Mouse (Mus musculus) liver, adult 2 months (tissue): ENCODE measurements around the gene Gm12184. TPM values are rescaled to one million over a fixed set of nuclear protein-coding genes. Genes with fewer than 3 reads are reported as not detected.

Experiments used
- DNase-seq: peaks from one replicate; pipeline ENCODE4 v3.0.0-alpha.2; 2011; ENCODE audit warnings: low read depth, low spot score; ENCODE audit errors: extremely low read depth
- H3K27ac ChIP-seq: fragments of 200-500 bp; replicated peaks from 2 replicates; pipeline ENCODE4 v1.5.1; 2012; ENCODE audit warnings: low read depth, mild to moderate bottlenecking, control low read depth, inconsistent platforms, low read length; ENCODE audit not compliant: insufficient read depth
- H3K27me3 ChIP-seq: fragments of 200-500 bp; 2 replicates; pipeline ENCODE4 v1.6.1; 2012; ENCODE audit warnings: mild to moderate bottlenecking, moderate library complexity, low read length, inconsistent platforms; ENCODE audit not compliant: control insufficient read depth, insufficient read depth
- H3K36me3 ChIP-seq: fragments of 200-500 bp; 2 replicates; pipeline ENCODE4 v1.6.1; 2012; ENCODE audit warnings: low read length, inconsistent platforms; ENCODE audit not compliant: control insufficient read depth, insufficient read depth
- H3K4me1 ChIP-seq: fragments of 200-500 bp; 2 replicates; pipeline ENCODE4 v1.6.1; 2011; ENCODE audit warnings: low read length; ENCODE audit not compliant: control insufficient read depth, insufficient read depth
- H3K4me3 ChIP-seq: fragments of 200-500 bp; 2 replicates; pipeline ENCODE4 v1.5.1; 2011; ENCODE audit warnings: low read depth, mild to moderate bottlenecking, control low read depth, low read length, moderate library complexity; ENCODE audit not compliant: insufficient read depth
- H3K79me2 ChIP-seq: fragments of 200-500 bp; 2 replicates; pipeline ENCODE4 v1.6.1; 2012; ENCODE audit warnings: inconsistent platforms, mild to moderate bottlenecking, low read length, moderate library complexity; ENCODE audit not compliant: control insufficient read depth, insufficient read depth
- H3K9ac ChIP-seq: fragments of 200-500 bp; 2 replicates; pipeline ENCODE4 v1.6.1; 2012; ENCODE audit warnings: low read depth, mild to moderate bottlenecking, control low read depth, inconsistent platforms, low read length
- CTCF ChIP-seq: fragments of 200-500 bp; IDR thresholded peaks from 2 replicates; pipeline ENCODE4 v1.5.1; 2011; ENCODE audit warnings: low read depth, low read length, control low read depth
- POLR2A ChIP-seq: fragments of 200-500 bp; IDR thresholded peaks from 2 replicates; pipeline ENCODE4 v1.6.1; 2011; ENCODE audit warnings: low read length, control low read depth; ENCODE audit not compliant: insufficient read depth; ENCODE audit errors: extremely low read depth
- WGBS: fragments of 180-500 bp; shearing (Covaris S2); methylation state at CpG from one replicate; pipeline ENCODE4 v1.1.7; 2018; 5-methylcytosine and 5-hydroxymethylcytosine counted together
- polyA plus RNA-seq: library from polyadenylated mRNA; depleted of rRNA; stranded (reverse); fragments of >200 nt; gene quantifications from 2 replicates; pipeline ENCODE4 v1.2.3, GENCODE M21; 2012
- total RNA-seq: library from RNA; depleted of rRNA; stranded (reverse); fragments of >200 nt; gene quantifications from 2 replicates; pipeline ENCODE4 v1.2.3, GENCODE M21; 2014

Gene Gm12184
- total and polyA plus RNA-seq, 2 experiments: 1.5 to 5.5 TPM

DNA sequence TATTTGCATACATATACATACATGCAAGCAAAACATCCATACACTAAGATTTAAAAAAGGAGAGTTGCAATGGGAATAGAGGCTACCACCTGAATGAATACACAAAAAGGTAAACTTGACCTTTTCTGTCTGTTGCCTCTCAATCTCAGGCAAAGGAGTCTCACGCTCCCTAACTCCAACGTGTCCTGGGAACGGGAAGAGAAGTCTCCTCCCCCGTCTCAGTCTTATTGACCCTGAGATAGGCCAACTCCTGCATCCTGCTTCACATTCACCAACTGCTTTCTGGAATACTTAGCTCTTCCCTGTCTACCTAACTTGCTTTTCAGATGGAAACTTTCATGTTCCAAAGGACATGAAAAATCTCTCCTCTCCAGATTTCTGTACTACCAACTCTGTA is 17.0 kb downstream of the Gm12184 start:
- H3K27ac ChIP-seq: no peak overlapping the region
- no peak overlapping the region for H3K4me3 ChIP-seq
- DNase-seq: no peak
- H3K36me3 ChIP-seq: peaks cover 59% of the 10 kb centered on the region
- no peak overlapping the region for H3K9ac ChIP-seq
- WGBS: 55% methylated on average over 4 of the region's 4 CpGs
- no peak for TF ChIP-seq POLR2A
- TF ChIP-seq CTCF: no peak
- H3K27me3 ChIP-seq: no peaks in the 10 kb centered on the region
- H3K4me1 ChIP-seq: peaks cover 11% of the 10 kb centered on the region
- peaks cover 6% of the 10 kb centered on the region; the same call in 1 of the 2 replicates for H3K79me2 ChIP-seq

DNA sequence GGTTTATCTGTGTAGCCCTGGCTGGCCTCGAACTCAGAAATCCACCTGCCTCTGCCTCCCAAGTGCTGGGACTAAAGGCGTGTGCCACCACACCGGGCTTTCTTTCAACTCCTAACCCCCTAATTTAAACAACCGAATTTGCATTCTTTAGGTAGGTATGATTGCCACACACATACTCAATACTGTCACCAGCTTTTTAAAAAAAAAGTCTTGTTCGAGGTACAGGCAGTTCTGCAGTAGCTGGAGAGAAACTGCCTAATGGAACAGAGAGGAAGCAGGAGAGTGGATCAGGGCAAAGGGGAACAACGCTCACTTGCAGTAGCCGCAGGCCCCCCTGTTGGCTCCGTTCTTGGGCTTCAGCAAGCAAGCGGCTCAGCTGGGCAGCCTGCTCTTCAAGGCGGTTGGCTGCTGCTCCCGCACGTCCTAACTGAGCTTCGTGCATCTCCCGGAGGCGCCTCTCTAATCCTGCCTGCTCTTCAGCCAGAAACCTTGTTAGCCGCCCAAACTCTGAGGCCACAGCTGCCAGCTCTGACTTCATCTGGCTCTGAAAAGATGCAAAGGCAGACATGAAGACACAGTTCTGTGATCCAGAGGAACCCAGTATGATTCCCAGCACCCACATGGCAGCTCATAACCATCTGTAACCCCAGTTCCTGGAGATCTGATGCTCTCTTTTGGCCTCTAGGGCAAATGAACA is 17.6 kb downstream of the Gm12184 start:
- no peak for DNase-seq
- Histone ChIP-seq H3K4me3 (no peak overlapping the region), H3K27me3 (no peaks in the 10 kb centered on the region), H3K9ac (no peak overlapping the region), H3K36me3 (peaks cover 65% of the 10 kb centered on the region), H3K79me2 (peaks cover 6% of the 10 kb centered on the region; the same call in 1 of the 2 replicates), H3K27ac (no peak overlapping the region), H3K4me1 (peaks cover 7% of the 10 kb centered on the region)
- TF ChIP-seq CTCF (no peak), POLR2A (no peak)
- WGBS: 79% methylated on average over 16 of the region's 16 CpGs

DNA sequence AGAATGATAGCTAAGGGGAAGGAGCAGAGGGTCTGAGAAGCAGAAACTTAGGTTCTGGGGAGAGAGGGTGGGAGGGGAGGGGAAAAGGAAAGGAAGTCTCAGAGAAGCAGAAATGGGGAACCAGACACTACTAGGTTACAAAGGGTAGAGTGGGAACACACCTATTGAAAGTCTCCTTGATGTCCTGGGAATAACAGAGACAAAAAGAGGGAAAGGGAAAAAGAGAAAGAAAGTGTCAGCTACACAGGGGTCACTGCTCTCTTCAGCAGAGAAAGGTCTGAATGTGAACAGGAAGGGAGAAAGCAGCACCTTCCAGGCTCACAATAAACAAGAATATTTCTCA is 18.2 kb downstream of the Gm12184 start:
- H3K4me3 ChIP-seq: no peak overlapping the region
- DNase-seq: no peak
- no peak overlapping the region for H3K27ac ChIP-seq
- H3K27me3 ChIP-seq: no peaks in the 10 kb centered on the region
- no peak overlapping the region for H3K9ac ChIP-seq
- peaks cover 7% of the 10 kb centered on the region; the same call in 1 of the 2 replicates for H3K79me2 ChIP-seq
- TF ChIP-seq CTCF (no peak), POLR2A (no peak)
- peaks cover 70% of the 10 kb centered on the region for H3K36me3 ChIP-seq
- peaks cover 3% of the 10 kb centered on the region for H3K4me1 ChIP-seq

- Histone ChIP-seq H3K79me2 (peaks cover 10% of the 10 kb centered on the region; the same call in 1 of the 2 replicates), H3K27ac (no peak overlapping the region), H3K4me3 (no peak overlapping the region), H3K27me3 (no peaks in the 10 kb centered on the region), H3K4me1 (no peaks in the 10 kb centered on the region; the same call in 1 of the 2 replicates), H3K9ac (no peak overlapping the region), H3K36me3 (peaks cover 75% of the 10 kb centered on the region)
- WGBS: 68% methylated on average over 14 of the region's 14 CpGs
- TF ChIP-seq CTCF (no peak), POLR2A (no peak)
- no peak for DNase-seq
Observed at GRCm38 (mm10) chr11:48807563-48808303, 18.7 kb downstream of the Gm12184 start.

- Histone ChIP-seq H3K27ac (no peak overlapping the region), H3K9ac (no peak overlapping the region), H3K27me3 (no peaks in the 10 kb centered on the region), H3K79me2 (peaks cover 9% of the 10 kb centered on the region; the same call in 1 of the 2 replicates), H3K4me1 (peaks cover under 1% of the 10 kb centered on the region; the same call in 1 of the 2 replicates), H3K36me3 (peaks cover 77% of the 10 kb centered on the region), H3K4me3 (no peak overlapping the region)
- no peak for DNase-seq
- no peak for TF ChIP-seq POLR2A
- TF ChIP-seq CTCF: no peak
- WGBS: 86% methylated on average over 21 of the region's 21 CpGs
Observed at GRCm38 (mm10) chr11:48806856-48807562, 19.4 kb downstream of the Gm12184 start.
